Mouse (Mus musculus) kidney, adult 2 months (tissue): ENCODE results near the gene Gm11077.

Source experiments
- CTCF ChIP-seq: fragments of 200-500 bp; conservative IDR thresholded peaks from 2 replicates; pipeline ENCODE4 v1.5.1; 2011; ENCODE audit warnings: low read depth, mild to moderate bottlenecking, control low read depth, low read length, moderate library complexity, mixed read lengths; ENCODE audit not compliant: insufficient read depth, insufficient read length
- POLR2A ChIP-seq: fragments of 200-500 bp; IDR thresholded peaks from one replicate; pipeline ENCODE4 v1.6.1; 2011; ENCODE audit warnings: low read depth, low read length, control low read depth

GRCm38 (mm10) chr6:140712754-140713153 lies 16.3 kb upstream of the Gm11077 start:
- no peak for TF ChIP-seq POLR2A
- TF ChIP-seq CTCF: peak; percentile 77
